Mouse (Mus musculus) limb, embryonic 12.5 days (tissue): ENCODE measurements around the gene Glt1d1. TPM values are rescaled to one million over a fixed set of nuclear protein-coding genes. Genes with fewer than 3 reads are reported as not detected.
"Not testable (repeated sequence)": the region's sequence is repeated elsewhere in the genome, so short reads cannot be mapped to it uniquely, and the experiment has no call there.

Experiments
- ATAC-seq: fragments of 200-750 bp; cut with Nextera tagmentation; 2 replicates; pipeline ENCODE4 v1.8.0; 2017; ENCODE audit warnings: low read depth, moderate TSS enrichment; ENCODE audit not compliant: insufficient number of reproducible peaks, insufficient read depth, low FRiP score, low TSS enrichment
- H3K27ac ChIP-seq: fragments of 300-500 bp; sonication (generic); 2 replicates; pipeline ENCODE4 v1.5.1; 2016; ENCODE audit warnings: mild to moderate bottlenecking, moderate library complexity
- H3K27me3 ChIP-seq: fragments of 300-500 bp; sonication (generic); 2 replicates; pipeline ENCODE4 v1.6.1; 2016; ENCODE audit warnings: mild to moderate bottlenecking, moderate library complexity
- H3K36me3 ChIP-seq: fragments of 300-500 bp; sonication (generic); 2 replicates; pipeline ENCODE4 v1.6.1; 2016; ENCODE audit warnings: mild to moderate bottlenecking, moderate library complexity
- H3K4me1 ChIP-seq: fragments of 300-500 bp; sonication (generic); replicated peaks from 2 replicates; pipeline ENCODE4 v1.6.1; 2016
- H3K4me2 ChIP-seq: fragments of 300-500 bp; sonication (generic); 2 replicates; pipeline ENCODE4 v1.6.1; 2016; ENCODE audit warnings: mild to moderate bottlenecking, moderate library complexity
- H3K4me3 ChIP-seq: fragments of 300-500 bp; sonication (generic); replicated peaks from 2 replicates; pipeline ENCODE4 v1.5.1; 2016; ENCODE audit warnings: mild to moderate bottlenecking
- H3K9ac ChIP-seq: fragments of 300-500 bp; sonication (generic); replicated peaks from 2 replicates; pipeline ENCODE4 v1.6.1; 2016; ENCODE audit warnings: mild to moderate bottlenecking, moderate library complexity
- H3K9me3 ChIP-seq: fragments of 300-500 bp; sonication (generic); 2 replicates; pipeline ENCODE4 v1.6.1; 2016; ENCODE audit warnings: mild to moderate bottlenecking, moderate library complexity
- WGBS: fragments of 180-500 bp; shearing (Covaris S2); methylation state at CpG from one replicate; pipeline ENCODE4 v1.1.7; 2016; 5-methylcytosine and 5-hydroxymethylcytosine counted together
- polyA plus RNA-seq: library from polyadenylated mRNA; unstranded; fragments of >200 nt; fragmentation: Nextera tagmentation; extraction: Ambion mirVana; gene quantifications from 2 replicates; pipeline ENCODE4 v1.2.1, GENCODE M21; 2016

The Glt1d1 gene
- polyA plus RNA-seq, 1 experiment from 2014 or later, result 0.98 TPM

GRCm38 (mm10) chr5:127699679-127700078, 67.6 kb downstream of the Glt1d1 start:
- H3K27me3 ChIP-seq, result no peaks in the 10 kb centered on the region
- H3K4me2 ChIP-seq, result no peak overlapping the region
- ATAC-seq, result no peak
- H3K36me3 ChIP-seq, result no peaks in the 10 kb centered on the region
- no peaks in the 10 kb centered on the region for H3K4me1 ChIP-seq
- no peak overlapping the region for H3K9ac ChIP-seq
- no peak overlapping the region for H3K4me3 ChIP-seq
- H3K27ac ChIP-seq, result no peak overlapping the region
- no peaks in the 10 kb centered on the region for H3K9me3 ChIP-seq
- 84% methylated on average over 5 of the region's 5 CpGs for WGBS

- H3K4me1 ChIP-seq, result no peaks in the 10 kb centered on the region
- no peak for ATAC-seq
- no peak overlapping the region for H3K9ac ChIP-seq
- no peak overlapping the region for H3K27ac ChIP-seq
- H3K4me3 ChIP-seq, result no peak overlapping the region
- no peaks in the 10 kb centered on the region for H3K27me3 ChIP-seq
- 72% methylated on average over 6 of the region's 6 CpGs for WGBS
- no peaks in the 10 kb centered on the region for H3K9me3 ChIP-seq
- H3K36me3 ChIP-seq, result no peaks in the 10 kb centered on the region
- H3K4me2 ChIP-seq, result no peak overlapping the region
Observed at GRCm38 (mm10) chr5:127700156-127700555, 68.1 kb downstream of the Glt1d1 start.

DNA sequence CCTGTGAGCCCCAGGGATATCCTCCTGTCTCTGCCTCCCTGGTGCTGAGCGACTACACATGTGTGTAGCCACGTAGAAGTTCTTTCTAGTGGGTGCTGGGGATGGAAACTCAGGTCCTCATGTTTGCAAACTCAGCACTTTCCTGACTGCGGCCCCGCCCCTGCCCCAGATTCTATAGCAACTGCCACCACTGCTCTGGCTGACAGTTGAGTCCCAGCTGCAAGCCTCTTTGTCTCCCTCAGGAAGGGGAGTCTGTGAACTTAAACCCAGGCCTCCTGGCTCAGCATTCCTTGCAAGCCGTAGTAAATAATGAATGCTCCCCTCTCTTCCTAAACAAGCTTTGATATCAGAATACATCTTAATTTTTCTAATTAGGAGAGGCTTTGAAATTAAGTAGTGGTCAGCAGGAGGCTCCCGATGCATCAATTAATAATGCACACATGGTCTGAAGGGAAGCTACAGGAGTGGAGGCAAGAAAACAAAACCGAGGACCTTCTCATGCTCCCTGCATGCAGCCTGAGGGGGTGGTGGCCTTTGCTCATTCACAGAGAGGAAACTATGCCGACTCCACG, 71.6 kb downstream of the Glt1d1 start:
- Histone ChIP-seq H3K9me3 (no peaks in the 10 kb centered on the region), H3K36me3 (no peaks in the 10 kb centered on the region), H3K9ac (no peak overlapping the region), H3K27ac (no peak overlapping the region), H3K27me3 (no peaks in the 10 kb centered on the region), H3K4me2 (no peak overlapping the region), H3K4me3 (no peak overlapping the region), H3K4me1 (no peaks in the 10 kb centered on the region)
- WGBS, result 53% methylated on average over 9 of the region's 9 CpGs
- ATAC-seq, result no peak

GRCm38 (mm10) chr5:127705225-127705624, 73.2 kb downstream of the Glt1d1 start:
- Histone ChIP-seq H3K4me3 (no peak overlapping the region), H3K9me3 (no peaks in the 10 kb centered on the region), H3K9ac (no peak overlapping the region), H3K4me2 (no peak overlapping the region), H3K4me1 (no peaks in the 10 kb centered on the region), H3K27me3 (no peaks in the 10 kb centered on the region), H3K27ac (no peak overlapping the region), H3K36me3 (no peaks in the 10 kb centered on the region)
- no peak for ATAC-seq
- WGBS, result 91% methylated on average over 9 of the region's 9 CpGs

DNA sequence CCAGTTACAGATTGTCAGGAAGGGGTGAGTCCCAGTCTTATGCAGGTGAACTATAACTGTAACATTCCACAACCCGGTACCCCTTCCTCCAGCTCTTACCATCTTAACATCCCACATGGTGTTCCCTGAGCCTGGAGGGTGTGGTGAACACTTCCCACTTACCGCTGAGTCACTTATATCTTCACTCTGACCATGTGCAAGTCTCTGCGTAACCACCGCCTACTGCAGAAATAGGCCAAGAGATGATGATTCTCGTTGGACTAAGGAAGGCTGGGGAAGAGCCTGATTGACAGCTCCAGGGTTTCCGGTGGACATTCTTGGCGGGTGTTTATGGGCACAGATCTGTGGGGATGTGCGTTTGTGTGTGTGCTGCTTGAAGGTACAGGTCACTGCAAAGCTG, 73.9 kb downstream of the Glt1d1 start:
- no peak overlapping the region for H3K27ac ChIP-seq
- no peak overlapping the region for H3K4me2 ChIP-seq
- no peak overlapping the region for H3K4me3 ChIP-seq
- no peaks in the 10 kb centered on the region for H3K4me1 ChIP-seq
- no peaks in the 10 kb centered on the region for H3K27me3 ChIP-seq
- 89% methylated on average over 8 of the region's 8 CpGs for WGBS
- H3K36me3 ChIP-seq, result no peaks in the 10 kb centered on the region
- no peaks in the 10 kb centered on the region for H3K9me3 ChIP-seq
- no peak for ATAC-seq
- no peak overlapping the region for H3K9ac ChIP-seq

- Histone ChIP-seq H3K9me3 (peaks cover 9% of the 10 kb centered on the region), H3K4me3 (no peak overlapping the region), H3K27me3 (no peaks in the 10 kb centered on the region), H3K9ac (no peak overlapping the region), H3K27ac (no peak overlapping the region), H3K4me2 (no peak overlapping the region), H3K36me3 (no peaks in the 10 kb centered on the region), H3K4me1 (no peaks in the 10 kb centered on the region)
- no peak for ATAC-seq
- WGBS, result 74% methylated on average over 9 of the region's 9 CpGs
Observed at GRCm38 (mm10) chr5:127708143-127708542, 76.1 kb downstream of the Glt1d1 start.

GRCm38 (mm10) chr5:127714783-127715704, 83.0 kb downstream of the Glt1d1 start:
- Histone ChIP-seq H3K9me3 (peaks cover 9% of the 10 kb centered on the region), H3K9ac (no peak overlapping the region), H3K4me1 (no peaks in the 10 kb centered on the region), H3K4me3 (no peak overlapping the region), H3K4me2 (no peak overlapping the region), H3K27ac (no peak overlapping the region), H3K27me3 (no peaks in the 10 kb centered on the region), H3K36me3 (no peaks in the 10 kb centered on the region)
- 76% methylated on average over 7 of the region's 7 CpGs for WGBS
- no peak for ATAC-seq

GRCm38 (mm10) chr5:127720591-127721379, 88.7 kb downstream of the Glt1d1 start:
- Histone ChIP-seq H3K4me3 (no peak overlapping the region), H3K27me3 (no peaks in the 10 kb centered on the region), H3K9me3 (0 out of 2 replicates have a peak, but pooled peaks cover 2% of the 10 kb centered on the region), H3K27ac (no peak overlapping the region), H3K36me3 (no peaks in the 10 kb centered on the region), H3K4me2 (peak overlapping the region; percentile 35), H3K9ac (no peak overlapping the region), H3K4me1 (0 out of 2 replicates have a peak, but pooled peaks cover 5% of the 10 kb centered on the region)
- ATAC-seq, result no peak
- 36% methylated on average over 15 of the region's 15 CpGs for WGBS

DNA sequence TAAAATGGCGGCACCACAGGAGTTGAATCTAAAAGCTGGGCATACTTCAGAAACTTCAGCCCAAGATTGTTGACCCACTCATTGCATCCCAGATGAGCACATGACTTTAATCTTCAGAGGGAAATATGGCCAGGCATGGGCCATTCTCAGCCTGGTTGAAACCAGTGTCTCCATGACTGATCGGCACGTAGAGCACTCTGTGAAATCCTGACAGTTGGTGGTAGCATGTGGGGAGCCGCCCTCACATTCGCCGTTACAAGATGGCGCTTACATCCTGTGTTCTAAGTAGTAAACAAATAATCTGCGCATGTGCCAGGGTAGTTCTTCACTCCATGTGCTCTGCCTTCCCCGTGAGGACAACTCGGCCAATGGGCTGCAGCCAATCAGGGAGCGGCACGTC, 90.1 kb downstream of the Glt1d1 start:
- not testable (repeated sequence) for H3K9ac ChIP-seq, H3K9me3 ChIP-seq, H3K27ac ChIP-seq, H3K4me3 ChIP-seq, H3K36me3 ChIP-seq, H3K27me3 ChIP-seq, H3K4me2 ChIP-seq, ATAC-seq, H3K4me1 ChIP-seq
- WGBS, result 97% methylated on average over 12 of the region's 12 CpGs

- no peaks in the 10 kb centered on the region for H3K4me1 ChIP-seq
- H3K27ac ChIP-seq, result no peak overlapping the region
- no peaks in the 10 kb centered on the region for H3K36me3 ChIP-seq
- no peaks in the 10 kb centered on the region for H3K27me3 ChIP-seq
- H3K4me2 ChIP-seq, result no peak overlapping the region
- H3K9ac ChIP-seq, result no peak overlapping the region
- H3K9me3 ChIP-seq, result 0 out of 2 replicates have a peak, but pooled peaks cover 6% of the 10 kb centered on the region
- WGBS, result 83% methylated on average over 2 of the region's 2 CpGs
- H3K4me3 ChIP-seq, result no peak overlapping the region
- ATAC-seq, result no peak
Observed at GRCm38 (mm10) chr5:127730351-127730750, 98.3 kb downstream of the Glt1d1 start.

DNA sequence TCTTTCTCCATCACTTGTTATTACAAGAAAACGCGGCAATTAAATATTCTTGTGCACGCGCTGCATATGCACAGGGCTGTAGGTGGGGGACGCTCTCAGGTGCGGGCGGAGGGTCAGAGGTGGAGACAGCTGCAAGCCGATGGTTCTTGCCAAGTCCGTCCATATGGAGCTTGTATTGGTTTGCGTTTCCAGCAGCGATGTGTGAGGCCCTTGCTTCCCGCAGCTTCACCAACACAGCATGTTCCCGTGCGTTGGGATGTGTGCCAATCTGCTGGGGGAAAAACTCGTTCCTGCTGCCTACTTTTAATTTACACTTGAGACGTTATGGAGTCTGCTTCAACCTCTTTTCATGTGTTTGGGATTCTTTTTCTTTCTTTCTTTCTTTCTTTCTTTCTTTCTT, 109.3 kb downstream of the Glt1d1 start:
- Histone ChIP-seq H3K4me2 (no peak overlapping the region), H3K4me1 (no peaks in the 10 kb centered on the region), H3K27ac (no peak overlapping the region), H3K9ac (no peak overlapping the region), H3K4me3 (no peak overlapping the region), H3K36me3 (no peaks in the 10 kb centered on the region), H3K9me3 (no peaks in the 10 kb centered on the region), H3K27me3 (no peaks in the 10 kb centered on the region)
- no peak for ATAC-seq
- 83% methylated on average over 16 of the region's 16 CpGs for WGBS
